Mouse (Mus musculus): ENCODE measurements at regions not wholly inside any gene's neighbourhood (a gene's known extent, or its start where the extent isn't known, plus 50 kb on each side); places are given as distances from the start of the nearest gene placed in this dataset.

DNA sequence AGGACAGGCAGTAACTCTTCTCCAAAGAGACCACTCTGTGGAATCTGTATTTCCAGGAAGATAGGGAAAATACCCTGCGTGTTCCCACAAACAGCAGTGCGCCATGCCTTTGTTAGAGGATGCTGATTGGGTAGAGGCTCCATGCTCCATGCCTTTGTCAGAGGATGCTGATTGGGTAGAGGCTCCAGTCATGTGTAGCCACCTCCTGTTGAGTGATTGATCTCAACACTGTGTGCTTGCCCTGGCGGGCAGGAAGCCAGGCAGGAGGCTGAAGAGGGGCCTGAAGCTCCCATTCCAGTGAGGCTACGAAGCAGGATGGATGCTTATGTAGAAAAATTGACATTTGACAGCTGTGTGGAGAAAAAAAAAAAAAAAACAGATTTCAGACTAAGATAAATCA is 131.9 kb upstream of the Prr30 start:
- ATAC-seq (ENCODE audit: low FRiP score, low read depth): peak; percentile 60; the same call in 1 of the 2 replicates
- 59% methylated on average over 4 of the region's 4 CpGs for WGBS
- H3K27me3 ChIP-seq: no peaks in the 10 kb centered on the region
- H3K4me1 ChIP-seq: peaks cover 9% of the 10 kb centered on the region
- no peak overlapping the region for H3K27ac ChIP-seq (replicated peaks)
- H3K9ac ChIP-seq (replicated peaks): no peak overlapping the region
- H3K9me3 ChIP-seq: no peaks in the 10 kb centered on the region
- H3K36me3 ChIP-seq: no peaks in the 10 kb centered on the region
- no peak overlapping the region for H3K4me3 ChIP-seq
- H3K4me2 ChIP-seq (replicated peaks): no peak overlapping the region

DNA sequence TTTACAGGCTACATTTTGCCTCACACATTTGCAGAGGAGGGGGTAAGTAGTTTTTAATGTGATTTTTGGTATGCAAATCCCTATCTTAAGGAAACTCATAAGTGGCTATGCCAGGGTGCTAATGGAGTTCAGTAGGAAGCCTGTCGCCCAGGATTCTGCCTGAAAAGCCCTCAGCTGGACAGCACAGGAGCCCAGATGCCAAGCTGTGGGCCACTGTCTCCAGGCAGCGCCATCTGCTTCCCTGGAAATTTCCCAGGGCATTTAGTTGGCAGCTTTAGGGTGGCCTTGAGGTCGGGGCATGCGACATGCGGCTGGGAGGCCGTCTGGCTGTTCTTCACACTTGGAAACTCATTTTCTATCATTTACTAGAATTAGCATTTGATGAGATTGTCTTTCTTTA is 127.3 kb upstream of the Prr30 start:
- ATAC-seq (ENCODE audit: low FRiP score, low read depth): peak; percentile 66
- 53% methylated on average over 6 of the region's 6 CpGs for WGBS
- H3K4me2 ChIP-seq (replicated peaks): no peak overlapping the region
- no peaks in the 10 kb centered on the region for H3K27me3 ChIP-seq
- no peak overlapping the region for H3K27ac ChIP-seq (replicated peaks)
- peaks cover 12% of the 10 kb centered on the region for H3K4me1 ChIP-seq
- no peaks in the 10 kb centered on the region for H3K36me3 ChIP-seq
- H3K4me3 ChIP-seq: no peak overlapping the region
- no peak overlapping the region for H3K9ac ChIP-seq (replicated peaks)
- H3K9me3 ChIP-seq: no peaks in the 10 kb centered on the region

- Histone ChIP-seq H3K27me3 (no peaks in the 10 kb centered on the region), H3K4me3 (no peak overlapping the region), H3K27ac (replicated peaks) (0 out of 2 replicates have a peak overlapping the region, but pooled peaks have one; percentile 30), H3K4me2 (replicated peaks) (no peak overlapping the region), H3K9ac (replicated peaks) (no peak overlapping the region), H3K4me1 (peaks cover 11% of the 10 kb centered on the region; the same call in 1 of the 2 replicates), H3K9me3 (no peaks in the 10 kb centered on the region), H3K36me3 (no peaks in the 10 kb centered on the region)
- ATAC-seq (ENCODE audit: low FRiP score, low read depth): 0 out of 2 replicates have a peak, but pooled peaks have one; percentile 19
- 67% methylated on average over 12 of the region's 12 CpGs for WGBS
Observed at GRCm38 (mm10) chr14:101326477-101326941, 126.4 kb upstream of the Prr30 start.

DNA sequence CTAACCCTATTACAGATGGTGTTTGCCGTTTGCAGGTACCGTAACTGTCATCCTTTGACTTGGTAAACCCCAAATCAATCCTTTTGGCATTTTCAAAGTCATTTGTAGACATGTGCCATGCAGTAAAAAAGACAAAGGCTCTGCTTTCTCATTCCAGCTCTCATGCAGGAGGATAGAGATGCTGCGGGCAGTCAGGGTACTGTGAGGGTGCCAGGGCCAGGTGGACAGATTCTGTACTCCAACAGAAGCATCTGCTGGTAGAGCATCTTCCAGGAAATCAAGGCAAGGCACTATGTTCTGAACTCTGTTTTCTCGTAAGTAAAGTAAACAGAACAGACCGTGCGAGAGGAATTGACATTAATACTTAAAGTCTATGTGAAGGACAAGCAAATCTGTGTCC is 123.2 kb upstream of the Prr30 start:
- 93% methylated on average over 6 of the region's 6 CpGs for WGBS
- no peak overlapping the region for H3K9ac ChIP-seq (replicated peaks)
- H3K4me3 ChIP-seq: no peak overlapping the region
- H3K4me1 ChIP-seq: peaks cover 11% of the 10 kb centered on the region; the same call in 1 of the 2 replicates
- H3K4me2 ChIP-seq (replicated peaks): no peak overlapping the region
- H3K9me3 ChIP-seq: no peaks in the 10 kb centered on the region
- H3K27ac ChIP-seq (replicated peaks): no peak overlapping the region
- H3K27me3 ChIP-seq: no peaks in the 10 kb centered on the region
- H3K36me3 ChIP-seq: no peaks in the 10 kb centered on the region
- no peak for ATAC-seq (ENCODE audit: low FRiP score, low read depth)

- H3K36me3 ChIP-seq: no peaks in the 10 kb centered on the region
- H3K4me1 ChIP-seq: no peaks in the 10 kb centered on the region
- no peak overlapping the region for H3K27ac ChIP-seq (replicated peaks)
- H3K9me3 ChIP-seq: no peaks in the 10 kb centered on the region
- no peak overlapping the region for H3K9ac ChIP-seq (replicated peaks)
- ATAC-seq (ENCODE audit: low FRiP score, low read depth): no peak
- no peak overlapping the region for H3K4me3 ChIP-seq
- H3K27me3 ChIP-seq: no peaks in the 10 kb centered on the region
- H3K4me2 ChIP-seq (replicated peaks): no peak overlapping the region
Observed at GRCm38 (mm10) chr14:101307920-101308319, 107.8 kb upstream of the Prr30 start.

DNA sequence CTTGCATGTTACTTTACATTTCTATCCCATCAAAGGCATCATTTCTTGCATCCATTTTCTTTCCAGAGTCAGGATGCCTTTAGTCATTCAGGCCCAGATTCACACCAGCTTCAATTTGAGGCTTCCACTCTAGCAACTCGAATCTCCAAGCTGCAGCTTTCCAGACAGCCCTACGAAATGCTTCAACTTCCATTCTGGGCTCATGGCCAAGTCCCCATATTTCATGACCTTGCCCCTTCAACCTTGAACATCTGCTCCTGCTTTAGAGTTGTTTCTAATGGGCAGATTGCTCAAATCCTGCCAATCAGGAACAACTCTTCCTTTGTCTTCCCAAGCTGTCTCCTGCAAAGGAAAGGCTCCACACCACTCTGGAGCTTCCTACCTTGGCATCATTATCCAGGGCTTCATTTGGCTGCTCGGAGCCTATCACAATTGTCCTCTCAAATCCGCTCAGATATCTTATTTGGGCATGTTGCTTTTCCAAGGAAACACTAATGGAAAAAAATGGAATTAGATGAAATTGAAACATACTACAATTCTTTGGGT is 104.4 kb upstream of the Prr30 start:
- Histone ChIP-seq H3K4me1 (no peaks in the 10 kb centered on the region), H3K9me3 (no peaks in the 10 kb centered on the region), H3K36me3 (no peaks in the 10 kb centered on the region), H3K4me3 (no peak overlapping the region), H3K27me3 (no peaks in the 10 kb centered on the region), H3K9ac (replicated peaks) (no peak overlapping the region), H3K27ac (replicated peaks) (no peak overlapping the region), H3K4me2 (replicated peaks) (no peak overlapping the region)
- ATAC-seq (ENCODE audit: low FRiP score, low read depth): no peak
- 74% methylated on average over 4 of the region's 4 CpGs for WGBS

GRCm38 (mm10) chr14:101297841-101298240 is 97.7 kb upstream of the Prr30 start:
- no peaks in the 10 kb centered on the region for H3K27me3 ChIP-seq
- WGBS: 93% methylated on average over 3 of the region's 3 CpGs
- H3K9me3 ChIP-seq: no peaks in the 10 kb centered on the region
- ATAC-seq (ENCODE audit: low FRiP score, low read depth): no peak
- H3K36me3 ChIP-seq: no peaks in the 10 kb centered on the region
- H3K9ac ChIP-seq (replicated peaks): no peak overlapping the region
- H3K4me2 ChIP-seq (replicated peaks): no peak overlapping the region
- no peak overlapping the region for H3K4me3 ChIP-seq
- no peak overlapping the region for H3K27ac ChIP-seq (replicated peaks)
- H3K4me1 ChIP-seq: no peaks in the 10 kb centered on the region

DNA sequence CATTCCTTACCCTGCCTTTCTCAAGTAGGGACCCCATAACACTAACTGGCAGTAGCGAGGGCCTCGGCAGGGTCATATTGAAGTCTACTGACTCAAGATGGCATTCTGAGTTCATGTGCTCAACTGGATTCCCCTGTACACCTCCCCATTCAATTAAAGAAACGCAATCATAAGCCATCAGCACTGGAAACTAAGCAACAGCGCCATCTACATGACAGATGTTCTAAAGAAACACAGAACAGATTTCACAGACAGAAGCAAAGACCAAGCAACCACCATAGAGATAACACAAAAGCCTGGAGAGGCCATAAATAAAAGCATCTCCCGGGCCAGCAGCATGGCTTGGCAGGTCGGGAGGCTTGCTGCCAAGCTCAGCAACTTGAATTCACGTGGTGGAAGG is 94.6 kb upstream of the Prr30 start:
- no peak overlapping the region for H3K4me2 ChIP-seq (replicated peaks)
- no peak overlapping the region for H3K4me3 ChIP-seq
- H3K27ac ChIP-seq (replicated peaks): no peak overlapping the region
- H3K4me1 ChIP-seq: no peaks in the 10 kb centered on the region
- 37% methylated on average over 7 of the region's 7 CpGs for WGBS
- no peak overlapping the region for H3K9ac ChIP-seq (replicated peaks)
- H3K9me3 ChIP-seq: no peaks in the 10 kb centered on the region
- H3K36me3 ChIP-seq: no peaks in the 10 kb centered on the region
- no peaks in the 10 kb centered on the region for H3K27me3 ChIP-seq
- ATAC-seq (ENCODE audit: low FRiP score, low read depth): no peak

GRCm38 (mm10) chr14:101287755-101288154 is 87.6 kb upstream of the Prr30 start:
- Histone ChIP-seq H3K4me2 (replicated peaks) (no peak overlapping the region), H3K27me3 (no peaks in the 10 kb centered on the region), H3K4me1 (no peaks in the 10 kb centered on the region), H3K9ac (replicated peaks) (no peak overlapping the region), H3K4me3 (no peak overlapping the region), H3K36me3 (no peaks in the 10 kb centered on the region), H3K27ac (replicated peaks) (no peak overlapping the region), H3K9me3 (no peaks in the 10 kb centered on the region)
- no peak for ATAC-seq (ENCODE audit: low FRiP score, low read depth)
- 86% methylated on average over 4 of the region's 4 CpGs for WGBS

DNA sequence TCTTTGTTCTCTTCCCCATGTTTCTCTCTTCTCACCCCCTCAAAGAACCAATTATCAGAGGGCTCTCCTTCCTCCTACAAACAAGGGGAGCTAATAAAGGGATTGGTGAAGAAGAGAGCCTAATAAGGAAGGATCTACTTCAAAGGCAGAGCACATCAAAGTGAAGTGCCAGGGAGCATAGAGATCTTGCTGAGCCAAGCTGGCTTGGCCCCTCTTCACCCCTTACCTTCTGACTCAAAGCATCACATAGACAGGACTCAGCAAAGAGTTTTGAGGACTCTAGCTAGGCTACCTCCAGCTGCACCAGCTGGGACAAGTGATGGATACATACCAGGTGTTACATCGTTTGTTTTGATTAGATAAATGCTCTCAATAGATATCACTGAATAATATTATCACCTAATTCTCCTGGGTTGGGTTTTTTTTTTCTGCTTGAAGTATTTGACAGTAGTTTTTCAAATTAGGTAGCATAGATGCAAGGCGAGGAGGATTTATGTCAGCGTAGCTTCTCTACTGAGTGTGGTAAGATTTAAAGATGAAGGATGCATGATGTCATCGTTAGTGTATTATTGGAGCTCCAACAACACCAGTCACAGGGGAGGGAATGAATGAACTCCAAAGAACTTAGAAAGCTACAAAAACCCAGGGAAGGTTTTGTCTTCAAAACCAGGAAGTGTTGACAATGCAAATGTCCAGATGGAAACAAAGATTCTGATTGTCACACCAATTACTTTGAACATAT is 69.1 kb upstream of the Prr30 start:
- peak; percentile 66; the same call in 1 of the 2 replicates for ATAC-seq (ENCODE audit: low FRiP score, low read depth)
- Histone ChIP-seq H3K4me2 (replicated peaks) (no peak overlapping the region), H3K27ac (replicated peaks) (no peak overlapping the region), H3K4me1 (peaks cover 6% of the 10 kb centered on the region; the same call in 1 of the 2 replicates), H3K27me3 (no peaks in the 10 kb centered on the region), H3K4me3 (no peak overlapping the region), H3K9me3 (no peaks in the 10 kb centered on the region), H3K36me3 (no peaks in the 10 kb centered on the region), H3K9ac (replicated peaks) (no peak overlapping the region)
- WGBS: 67% methylated on average over 4 of the region's 4 CpGs

- Histone ChIP-seq H3K27me3 (no peaks in the 10 kb centered on the region), H3K36me3 (no peaks in the 10 kb centered on the region), H3K4me3 (no peak overlapping the region), H3K4me1 (peaks cover 6% of the 10 kb centered on the region; the same call in 1 of the 2 replicates), H3K27ac (replicated peaks) (no peak overlapping the region), H3K9ac (replicated peaks) (no peak overlapping the region), H3K9me3 (no peaks in the 10 kb centered on the region), H3K4me2 (replicated peaks) (no peak overlapping the region)
- no peak for ATAC-seq (ENCODE audit: low FRiP score, low read depth)
- 86% methylated on average over 2 of the region's 2 CpGs for WGBS
Observed at GRCm38 (mm10) chr14:101267536-101267935, 67.4 kb upstream of the Prr30 start.

All from midbrain, embryonic 12.5 days (tissue).